Mouse (Mus musculus) natural killer cell, adult 2 months (primary cell): ENCODE measurements around the gene Pigv.
A peak's percentile ranks its signal among the peaks of the same experiment; 100 is the strongest.

Source experiments
- DNase-seq, 2 experiments: peaks; one replicate each; pipeline ENCODE4 v3.0.0; 2022; ENCODE audit warnings: low spot score in 2 of 2

The Pigv gene

DNA sequence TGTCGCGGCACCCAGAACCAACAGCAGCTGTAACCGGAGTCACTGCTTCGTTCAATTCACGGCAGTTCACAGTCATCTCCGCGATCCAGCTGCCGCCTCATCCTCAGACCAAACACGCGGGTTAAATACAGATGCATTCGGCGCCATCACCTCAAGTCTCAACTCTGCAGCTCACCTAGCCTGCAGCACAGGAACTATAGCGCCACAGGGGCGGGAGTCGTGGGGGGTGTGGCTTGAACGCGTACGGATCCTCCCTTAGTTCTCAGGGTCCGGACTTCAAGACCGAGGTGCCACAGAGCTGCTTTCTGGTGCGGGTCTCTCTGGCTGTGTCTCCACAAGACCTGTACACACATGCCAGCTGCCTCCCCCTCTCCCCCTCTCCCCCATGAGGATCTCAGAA lies 26.8 kb downstream of the Pigv start:
- DNase-seq = no peak

- no peak for DNase-seq
Measured at GRCm38 (mm10) chr4:133645195-133645594, 27.3 kb downstream of the Pigv start.

DNA sequence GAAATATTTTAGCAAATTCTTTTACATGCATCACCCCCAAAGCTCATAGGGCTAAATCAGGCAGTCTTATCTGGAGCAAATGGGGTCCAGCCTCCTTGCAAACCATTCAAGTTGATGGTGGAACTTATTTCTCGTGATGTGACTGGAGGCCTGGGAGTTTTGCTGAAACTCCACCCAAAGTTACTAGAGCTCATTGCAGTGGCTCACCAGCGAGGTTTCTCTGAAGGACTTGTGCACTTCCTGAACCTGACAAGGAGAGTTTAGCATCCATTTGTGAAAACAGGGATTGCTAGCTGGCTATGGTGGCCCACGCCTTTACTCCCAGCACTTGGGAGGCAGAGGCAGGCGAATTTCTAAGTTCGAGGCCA lies 38.4 kb downstream of the Pigv start:
- no peak for DNase-seq

- DNase-seq = peak; percentile 80 to 88
Measured at GRCm38 (mm10) chr4:133633332-133634042, 39.0 kb downstream of the Pigv start.

DNA sequence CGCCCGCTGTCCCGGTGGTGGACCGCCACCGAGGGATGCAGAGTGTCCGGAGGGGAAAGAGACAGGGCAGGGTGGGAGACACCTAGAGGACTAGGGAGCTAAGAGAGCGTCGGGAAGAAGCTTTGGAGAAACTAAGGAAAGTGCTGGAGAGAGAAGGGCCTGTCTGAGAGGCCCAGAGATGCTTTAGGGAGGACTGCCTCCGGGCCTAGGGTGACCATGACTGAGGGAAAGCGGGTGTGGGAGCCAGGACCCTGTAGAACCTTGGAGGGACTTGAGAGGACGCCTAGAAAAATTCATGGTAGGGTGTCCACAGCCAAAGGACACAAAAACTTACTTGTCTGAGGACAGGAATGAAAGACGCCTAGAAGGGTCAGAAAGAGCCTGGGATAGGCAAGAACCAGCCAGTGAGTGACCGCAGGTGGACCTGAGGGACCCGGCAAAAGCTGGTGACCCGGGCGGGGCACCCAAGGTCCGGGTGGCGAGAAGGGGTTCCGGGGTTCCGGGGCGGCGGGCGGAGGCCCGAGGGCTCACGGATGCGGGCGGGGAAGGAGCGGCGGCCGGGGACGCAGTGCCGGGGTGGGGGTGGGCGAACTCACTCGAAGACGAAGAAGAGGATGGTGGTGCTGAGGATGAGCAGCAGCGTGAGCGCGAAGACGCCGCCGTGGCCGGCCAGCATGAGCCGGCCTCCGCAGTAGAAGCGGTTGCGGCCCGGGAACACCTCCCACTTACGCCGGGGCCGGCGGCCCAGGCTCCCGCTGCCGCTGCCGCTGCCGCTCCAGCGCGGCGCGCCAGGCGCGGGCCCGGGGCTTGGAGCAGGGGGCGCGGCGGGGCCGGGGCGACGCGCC lies 39.7 kb downstream of the Pigv start:
- DNase-seq = peak; percentile 21 to 34

- peak in 1 of 2 experiments; percentile 48 for DNase-seq
Measured at GRCm38 (mm10) chr4:133631769-133632411, 40.6 kb downstream of the Pigv start.

- no peak for DNase-seq
Measured at GRCm38 (mm10) chr4:133631071-133631768, 41.2 kb downstream of the Pigv start.

GRCm38 (mm10) chr4:133630326-133630920 lies 42.0 kb downstream of the Pigv start:
- DNase-seq = no peak

GRCm38 (mm10) chr4:133629191-133629590 lies 43.3 kb downstream of the Pigv start:
- DNase-seq = no peak

- DNase-seq = peak in 1 of 2 experiments; percentile 19
Measured at GRCm38 (mm10) chr4:133628517-133628916, 43.9 kb downstream of the Pigv start.

DNA sequence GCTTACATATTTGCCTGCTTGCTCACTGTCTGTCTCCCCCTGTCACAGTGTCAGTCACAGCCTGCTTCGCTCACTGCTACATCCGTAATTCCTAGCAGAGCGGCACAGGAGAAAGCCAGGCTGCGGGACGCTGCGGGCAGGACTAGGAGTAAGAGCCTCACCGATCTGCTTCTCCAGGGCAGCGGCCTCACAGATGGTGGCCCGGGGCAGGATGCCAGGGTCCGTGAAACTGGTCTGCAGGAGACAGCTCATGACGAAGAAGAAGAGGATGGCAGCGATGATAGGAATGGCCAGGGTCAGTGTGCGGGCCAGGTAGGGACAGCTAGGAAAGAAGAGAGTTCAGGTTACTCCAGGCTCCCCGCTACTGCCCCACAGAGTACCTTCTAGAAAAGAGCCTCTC lies 45.4 kb downstream of the Pigv start:
- DNase-seq = no peak

GRCm38 (mm10) chr4:133626621-133627020 lies 45.8 kb downstream of the Pigv start:
- no peak for DNase-seq

- no peak for DNase-seq
Measured at GRCm38 (mm10) chr4:133626221-133626620, 46.2 kb downstream of the Pigv start.

GRCm38 (mm10) chr4:133625621-133626071 lies 46.8 kb downstream of the Pigv start:
- peak; percentile 84 to 86 for DNase-seq

- peak; percentile 63 to 67 for DNase-seq
Measured at GRCm38 (mm10) chr4:133624830-133625229, 47.6 kb downstream of the Pigv start.

DNA sequence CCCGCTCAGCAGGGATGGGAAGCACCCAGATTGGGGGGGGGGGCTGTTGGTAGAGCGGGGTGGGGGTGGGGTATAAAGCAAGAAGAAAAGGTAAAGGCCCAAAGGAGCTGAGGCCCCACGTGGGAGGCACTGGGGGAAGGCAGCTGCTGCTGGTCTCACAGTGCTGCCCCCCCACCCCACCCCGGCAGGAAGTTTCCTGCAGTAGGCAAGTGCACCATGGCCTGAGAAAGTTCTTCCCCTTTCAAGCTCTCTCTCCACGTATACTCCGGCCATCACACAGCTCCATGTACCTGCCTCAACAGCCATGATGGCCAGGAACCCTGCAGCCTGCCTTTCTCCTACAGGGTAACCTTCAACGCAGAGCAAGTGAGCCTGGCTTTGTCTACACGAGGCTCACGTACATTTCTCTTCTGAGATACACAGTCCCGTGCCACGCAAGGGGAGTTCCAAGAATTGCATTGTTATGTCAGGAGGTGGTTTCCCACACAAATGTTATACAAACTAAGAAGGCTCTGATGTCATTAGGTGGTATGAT lies 50.2 kb downstream of the Pigv start:
- peak; percentile 89 to 90 for DNase-seq

- peak; percentile 62 to 69 for DNase-seq
Measured at GRCm38 (mm10) chr4:133620668-133621067, 51.8 kb downstream of the Pigv start.

- peak in 1 of 2 experiments; percentile 46 for DNase-seq
Measured at GRCm38 (mm10) chr4:133619473-133620136, 52.8 kb downstream of the Pigv start.

GRCm38 (mm10) chr4:133617936-133618335 lies 54.5 kb downstream of the Pigv start:
- DNase-seq = no peak

GRCm38 (mm10) chr4:133615416-133615815 lies 57.0 kb downstream of the Pigv start:
- DNase-seq = no peak
